Mouse (Mus musculus): Measurements from ENCODE around the gene Rasl11b. TPM values are rescaled to one million over a fixed set of nuclear protein-coding genes. Genes with fewer than 3 reads are reported as not detected.

Gene Rasl11b
- 1.3 TPM for polyA plus RNA-seq (2014; fragmentation: Illumina TruSeq; extraction: RNeasy Lipid Tissue Mini Kit (QIAGEN cat#74804); ENCODE audit: low read depth, low replicate concordance)

GRCm38 (mm10) chr5:74194841-74195613 lies at the start of gene Rasl11b:
Rasl11b (plus strand) TSS chr5:74195286.

Other genes starting within 250 kb of the Rasl11b start
- gene Usp46, start 126.9 kb upstream of the Rasl11b start, polyA plus RNA-seq (2014; fragmentation: Illumina TruSeq; extraction: RNeasy Lipid Tissue Mini Kit (QIAGEN cat#74804); ENCODE audit: low read depth, low replicate concordance): 12.0 TPM